Mouse (Mus musculus): ENCODE measurements around the gene Gm10719.
A peak's percentile ranks its signal among the peaks of the same experiment; 100 is the strongest.
"Not testable (repeated sequence)": the region's sequence is repeated elsewhere in the genome, so short reads cannot be mapped to it uniquely, and the experiment has no call there.

Gene Gm10719

GRCm38 (mm10) chr9:3017108-3017507 is at the start of gene Gm10719:
Gm10719 (plus strand) TSS chr9:3017408.
- DNase-seq (ENCODE audit: low read depth, low spot score): not testable (repeated sequence)

- DNase-seq (ENCODE audit: low read depth, low spot score): peak; percentile 52
These were observed 16.7 kb upstream of the Gm10719 start, which contains the start of gene Gm10722 for GRCm38 (mm10) chr9:3000445-3000972. Gm10722 (plus strand) TSS chr9:3000922.

DNA sequence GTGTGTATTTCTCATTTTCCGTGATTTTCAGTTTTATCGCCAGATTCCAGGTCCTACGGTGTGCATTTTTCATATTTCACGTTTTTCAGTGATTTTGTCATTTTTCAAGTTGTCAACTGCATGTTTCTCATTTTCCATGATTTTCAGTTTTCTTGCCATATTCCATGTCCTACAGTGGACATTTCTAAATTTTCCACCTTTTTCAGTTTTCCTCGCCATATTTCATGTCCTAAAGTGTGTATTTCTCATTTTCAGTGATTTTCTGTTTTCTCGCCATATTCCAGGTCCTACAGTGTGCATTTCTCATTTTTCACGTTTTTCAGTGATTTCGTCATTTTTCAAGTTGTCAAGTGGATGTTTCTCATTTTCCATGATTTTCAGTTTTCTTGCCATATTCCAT is 16.2 kb upstream of the Gm10719 start:
- not testable (repeated sequence) for DNase-seq (ENCODE audit: low read depth, low spot score)

DNA sequence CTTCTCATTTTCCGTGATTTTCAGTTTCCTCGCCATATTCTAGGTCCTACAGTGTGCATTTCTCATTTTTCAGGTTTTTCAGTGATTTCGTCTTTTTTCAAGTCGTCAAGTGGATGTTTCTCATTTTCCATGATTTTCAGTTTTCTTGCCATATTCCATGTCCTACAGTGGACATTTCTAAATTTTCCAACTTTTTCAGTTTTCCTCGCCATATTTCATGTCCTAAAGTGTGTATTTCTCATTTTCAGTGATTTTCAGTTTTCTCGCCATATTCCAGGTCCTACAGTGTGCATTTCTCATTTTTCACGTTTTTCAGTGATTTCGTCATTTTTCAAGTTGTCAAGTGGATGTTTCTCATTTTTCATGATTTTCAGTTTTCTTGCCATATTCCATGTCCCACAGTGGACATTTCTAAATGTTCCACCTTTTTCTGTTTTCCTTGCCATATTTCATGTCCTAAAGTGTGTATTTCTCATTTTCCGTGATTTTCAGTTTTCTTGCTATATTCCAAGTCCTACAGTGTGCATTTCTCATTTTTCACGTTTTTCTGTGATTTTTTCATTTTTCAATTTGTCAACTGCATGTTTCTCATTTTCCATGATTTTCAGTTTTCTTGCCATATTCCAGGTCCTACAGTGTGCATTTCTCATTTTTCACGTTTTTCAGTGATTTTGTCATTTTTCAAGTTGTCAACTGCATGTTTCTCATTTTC is 15.1 kb upstream of the Gm10719 start:
- DNase-seq (ENCODE audit: low read depth, low spot score): peak; percentile 26

GRCm38 (mm10) chr9:3002794-3003396 is 14.3 kb upstream of the Gm10719 start, which contains the start of gene Gm11168:
Gm11168 (plus strand) TSS chr9:3003346.
- not testable (repeated sequence) for DNase-seq (ENCODE audit: low read depth, low spot score)

- DNase-seq (ENCODE audit: low read depth, low spot score): not testable (repeated sequence)
These were observed 11.0 kb upstream of the Gm10719 start for GRCm38 (mm10) chr9:3006179-3006578.

- DNase-seq (ENCODE audit: low read depth, low spot score): not testable (repeated sequence)
These were observed 10.6 kb upstream of the Gm10719 start for GRCm38 (mm10) chr9:3006636-3007035.

DNA sequence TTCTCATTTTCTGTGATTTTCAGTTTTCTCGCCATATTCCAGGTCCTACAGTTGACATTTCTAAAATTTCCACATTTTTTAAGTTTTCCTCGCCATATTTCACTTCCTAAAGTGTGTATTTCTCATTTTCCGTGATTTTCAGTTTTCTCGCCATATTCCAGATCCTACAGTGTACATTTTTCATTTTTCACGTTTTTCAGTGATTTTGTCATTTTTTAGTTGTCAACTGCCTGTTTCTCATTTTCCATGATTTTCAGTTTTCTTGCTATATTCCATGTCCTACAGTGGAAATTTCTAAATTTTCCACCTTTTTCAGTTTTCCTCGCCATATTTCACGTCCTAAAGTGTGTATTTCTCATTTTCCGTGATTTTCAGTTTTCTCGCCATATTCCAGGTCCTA is 9.9 kb upstream of the Gm10719 start:
- DNase-seq (ENCODE audit: low read depth, low spot score): peak; percentile 21

DNA sequence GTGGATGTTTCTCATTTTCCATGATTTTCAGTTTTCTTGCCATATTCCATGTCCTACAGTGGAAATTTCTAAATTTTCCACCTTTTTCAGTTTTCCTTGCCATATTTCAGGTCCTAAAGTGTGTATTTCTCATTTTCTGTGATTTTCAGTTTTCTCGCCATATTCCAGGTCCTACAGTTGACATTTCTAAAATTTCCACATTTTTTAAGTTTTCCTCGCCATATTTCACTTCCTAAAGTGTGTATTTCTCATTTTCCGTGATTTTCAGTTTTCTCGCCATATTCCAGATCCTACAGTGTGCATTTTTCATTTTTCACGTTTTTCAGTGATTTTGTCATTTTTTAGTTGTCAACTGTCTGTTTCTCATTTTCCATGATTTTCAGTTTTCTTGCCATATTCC is 7.9 kb upstream of the Gm10719 start:
- not testable (repeated sequence) for DNase-seq (ENCODE audit: low read depth, low spot score)

DNA sequence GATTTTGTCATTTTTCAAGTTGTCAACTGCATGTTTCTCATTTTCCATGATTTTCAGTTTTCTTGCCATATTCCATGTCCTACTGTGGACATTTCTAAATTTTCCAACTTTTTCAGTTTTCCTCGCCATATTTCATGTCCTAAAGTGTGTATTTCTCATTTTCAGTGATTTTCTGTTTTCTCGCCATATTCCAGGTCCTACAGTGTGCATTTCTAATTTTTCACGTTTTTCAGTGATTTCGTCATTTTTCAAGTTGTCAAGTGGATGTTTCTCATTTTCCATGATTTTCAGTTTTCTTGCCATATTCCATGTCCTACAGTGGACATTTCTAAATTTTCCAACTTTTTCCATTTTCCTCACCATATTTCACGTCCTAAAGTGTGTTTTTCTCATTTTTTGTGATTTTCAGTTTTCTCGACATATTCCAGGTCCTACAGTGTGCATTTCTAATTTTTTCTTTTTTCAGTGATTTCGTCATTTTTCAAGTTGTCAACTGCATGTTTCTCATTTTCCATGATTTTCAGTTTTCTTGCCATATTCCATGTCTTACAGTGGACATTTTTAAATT is 5.1 kb upstream of the Gm10719 start:
- DNase-seq (ENCODE audit: low read depth, low spot score): not testable (repeated sequence)

- DNase-seq (ENCODE audit: low read depth, low spot score): not testable (repeated sequence)
These were observed 4.4 kb upstream of the Gm10719 start, which contains the start of gene Gm10721 for GRCm38 (mm10) chr9:3012733-3013279. Gm10721 (plus strand) TSS chr9:3013140.

- not testable (repeated sequence) for DNase-seq (ENCODE audit: low read depth, low spot score)
These were observed 1.9 kb upstream of the Gm10719 start, which contains the start of gene Gm10720 for GRCm38 (mm10) chr9:3015354-3015753. Gm10720 (plus strand) TSS chr9:3015654.

DNA sequence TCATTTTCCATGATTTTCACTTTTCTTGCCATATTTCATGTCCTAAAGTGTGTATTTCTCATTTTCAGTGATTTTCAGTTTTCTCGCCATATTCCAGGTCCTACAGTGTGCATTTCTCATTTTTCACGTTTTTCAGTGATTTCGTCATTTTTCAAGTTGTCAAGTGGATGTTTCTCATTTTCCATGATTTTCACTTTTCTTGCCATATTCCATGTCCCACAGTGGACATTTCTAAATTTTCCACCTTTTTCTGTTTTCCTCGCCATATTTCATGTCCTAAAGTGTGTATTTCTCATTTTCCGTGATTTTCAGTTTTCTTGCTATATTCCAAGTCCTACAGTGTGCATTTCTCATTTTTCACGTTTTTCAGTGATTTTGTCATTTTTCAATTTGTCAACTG is 1.3 kb upstream of the Gm10719 start:
- not testable (repeated sequence) for DNase-seq (ENCODE audit: low read depth, low spot score)

DNA sequence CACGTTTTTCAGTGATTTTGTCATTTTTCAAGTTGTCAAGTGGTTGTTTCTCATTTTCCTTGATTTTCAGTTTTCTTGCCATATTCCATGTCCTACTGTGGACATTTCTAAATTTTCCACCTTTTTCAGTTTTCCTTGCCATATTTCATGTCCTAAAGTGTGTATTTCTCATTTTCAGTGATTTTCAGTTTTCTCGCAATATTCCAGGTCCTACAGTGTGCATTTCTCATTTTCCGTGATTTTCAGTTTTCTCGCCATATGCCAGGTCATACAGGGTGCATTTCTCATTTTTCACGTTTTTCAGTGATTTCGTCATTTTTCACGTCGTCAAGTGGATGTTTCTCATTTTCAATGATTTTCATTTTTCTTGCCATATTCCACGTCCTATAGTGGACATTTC is 1.7 kb downstream of the Gm10719 start:
- not testable (repeated sequence) for DNase-seq (ENCODE audit: low read depth, low spot score)

- not testable (repeated sequence) for DNase-seq (ENCODE audit: low read depth, low spot score)
These were observed 2.9 kb downstream of the Gm10719 start for GRCm38 (mm10) chr9:3019835-3020727.

DNA sequence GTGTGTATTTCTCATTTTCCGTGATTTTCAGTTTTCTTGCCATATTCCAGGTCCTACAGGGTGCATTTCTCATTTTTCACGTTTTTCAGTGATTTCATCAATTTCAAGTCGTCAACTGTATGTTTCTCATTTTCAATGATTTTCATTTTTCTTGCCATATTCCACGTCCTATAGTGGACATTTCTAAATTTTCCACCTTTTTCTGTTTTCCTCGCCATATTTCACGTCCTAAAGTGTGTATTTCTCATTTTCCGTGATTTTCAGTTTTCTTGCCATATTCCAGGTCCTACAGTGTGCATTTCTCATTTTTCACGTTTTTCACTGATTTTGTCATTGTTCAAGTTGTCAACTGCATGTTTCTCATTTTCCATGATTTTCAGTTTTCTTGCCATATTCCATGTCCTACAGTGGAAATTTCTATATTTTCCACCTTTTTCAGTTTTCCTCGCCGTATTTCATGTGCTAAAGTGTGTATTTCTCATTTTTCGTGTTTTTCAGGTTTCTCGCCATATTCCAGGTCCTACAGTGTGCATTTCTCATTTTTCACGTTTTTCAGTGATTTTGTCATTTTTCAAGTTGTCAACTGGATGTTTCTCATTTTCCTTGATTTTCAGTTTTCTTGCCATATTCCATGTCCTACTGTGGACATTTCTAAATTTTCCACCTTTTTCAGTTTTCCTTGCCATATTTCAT is 5.3 kb downstream of the Gm10719 start:
- DNase-seq (ENCODE audit: low read depth, low spot score): peak; percentile 32

- not testable (repeated sequence) for DNase-seq (ENCODE audit: low read depth, low spot score)
These were observed 6.2 kb downstream of the Gm10719 start, which contains the start of gene Gm10718 for GRCm38 (mm10) chr9:3023312-3023984. Gm10718 (plus strand) TSS chr9:3023547.

GRCm38 (mm10) chr9:3023985-3024648 is 6.9 kb downstream of the Gm10719 start:
- not testable (repeated sequence) for DNase-seq (ENCODE audit: low read depth, low spot score)

DNA sequence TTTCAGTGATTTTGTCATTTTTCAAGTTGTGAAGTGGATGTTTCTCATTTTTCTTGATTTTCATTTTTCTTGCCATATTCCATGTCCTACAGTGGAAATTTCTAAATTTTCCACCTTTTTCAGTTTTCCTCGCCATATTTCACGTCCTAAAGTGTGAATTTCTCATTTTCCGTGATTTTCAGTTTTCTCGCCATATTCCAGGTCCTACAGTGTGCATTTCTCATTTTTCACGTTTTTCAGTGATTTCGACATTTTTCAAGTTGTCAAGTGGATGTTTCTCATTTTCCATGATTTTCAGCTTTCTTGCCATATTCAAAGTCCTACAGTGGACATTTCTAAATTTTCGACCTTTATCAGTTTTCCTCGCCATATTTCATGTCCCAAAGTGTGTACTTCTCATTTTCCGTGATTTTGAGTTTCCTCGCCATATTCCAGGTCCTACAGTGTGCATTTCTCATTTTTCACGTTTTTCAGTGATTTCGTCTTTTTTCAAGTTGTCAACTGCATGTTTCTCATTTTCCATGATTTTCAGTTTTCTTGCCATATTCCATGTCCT is 7.8 kb downstream of the Gm10719 start, which contains the start of gene Gm10717:
Gene Gm10717, plus strand, starts transcription at position 506 of the 556 bp plus-strand sequence.
- not testable (repeated sequence) for DNase-seq (ENCODE audit: low read depth, low spot score)
